Mouse (Mus musculus): ENCODE measurements around the gene Chchd6.

Gene Chchd6

DNA sequence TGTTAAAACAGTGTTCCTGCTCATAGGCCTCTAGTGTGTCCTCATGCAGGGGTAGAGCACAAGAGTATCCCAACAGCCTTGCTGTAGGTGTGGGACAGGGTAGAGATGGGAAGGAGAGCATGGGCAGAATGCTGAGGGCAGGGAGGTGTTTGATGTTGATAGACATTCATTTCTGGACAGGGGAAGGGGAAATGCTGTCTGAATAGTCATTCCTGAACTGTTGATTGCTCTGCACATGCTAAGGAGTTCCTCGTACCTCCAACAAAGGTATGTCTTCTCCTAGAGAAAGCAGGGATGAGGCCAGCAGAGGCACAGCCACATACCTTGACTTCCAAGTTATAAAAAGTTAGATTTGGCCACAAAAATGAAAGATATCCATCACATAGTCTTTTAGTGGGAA, 95.5 kb downstream of the Chchd6 start:
- DNase-seq: no peak

- no peak for DNase-seq
Measured at GRCm38 (mm10) chr6:89498764-89499516, 96.5 kb downstream of the Chchd6 start.

DNA sequence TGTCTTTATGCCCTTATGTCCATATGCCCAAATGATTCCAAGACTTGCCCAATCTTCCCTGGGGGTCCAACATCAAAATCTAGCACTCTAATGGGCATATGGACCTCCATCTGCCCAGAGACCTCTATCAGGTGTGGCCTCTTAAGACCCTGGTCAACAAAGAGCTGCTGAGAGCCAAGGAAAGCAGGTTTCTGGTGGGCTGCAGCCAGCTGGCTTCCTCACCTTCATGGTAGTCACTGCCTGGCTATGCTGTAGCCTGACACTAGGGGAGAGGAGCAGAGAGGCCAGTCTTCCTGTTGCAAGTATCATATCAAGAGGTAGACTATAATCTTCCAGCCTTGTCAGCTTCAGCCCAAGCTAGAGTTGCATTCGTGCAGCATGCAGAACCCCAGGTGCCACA, 98.5 kb downstream of the Chchd6 start:
- no peak for DNase-seq

DNA sequence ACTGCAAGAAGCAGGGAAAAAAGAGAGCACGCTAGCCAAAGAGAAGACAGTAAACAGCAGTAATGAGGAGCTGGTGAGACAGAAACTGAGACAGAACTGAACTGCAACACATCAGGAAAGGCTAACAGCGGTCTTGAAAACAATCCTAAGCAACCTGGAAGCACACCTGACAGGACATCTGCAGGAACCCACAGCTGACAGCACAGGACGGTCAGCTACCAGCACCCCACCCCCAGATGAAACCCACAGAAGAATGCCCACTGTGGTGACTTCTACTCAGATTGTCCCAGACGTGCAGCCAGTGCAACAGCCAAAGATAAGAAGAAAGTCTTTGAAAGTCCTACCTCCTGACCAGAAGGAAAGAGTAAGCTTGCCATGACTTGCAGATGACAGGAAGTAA, 103.1 kb downstream of the Chchd6 start:
- DNase-seq: no peak

DNA sequence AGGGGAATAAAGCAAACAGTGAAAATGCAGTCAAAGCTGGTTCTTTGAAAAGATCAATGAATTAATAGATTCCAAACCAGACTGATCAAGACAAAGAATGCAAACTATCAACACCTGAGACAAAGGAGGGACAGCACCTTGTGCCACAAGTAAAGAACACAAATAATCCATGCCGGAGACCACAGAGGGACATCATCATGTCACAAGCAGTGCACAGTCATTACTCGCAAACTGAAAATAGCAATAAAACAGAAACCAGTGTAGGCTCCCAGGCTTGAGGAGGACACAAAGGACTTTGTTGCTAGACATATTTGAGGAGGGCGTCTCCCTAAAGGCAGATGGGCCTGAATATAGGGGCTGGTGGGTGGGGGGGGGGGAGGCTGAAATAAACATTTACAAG, 105.1 kb downstream of the Chchd6 start:
- DNase-seq: no peak

GRCm38 (mm10) chr6:89489533-89489932, 105.9 kb downstream of the Chchd6 start:
- DNase-seq: no peak

DNA sequence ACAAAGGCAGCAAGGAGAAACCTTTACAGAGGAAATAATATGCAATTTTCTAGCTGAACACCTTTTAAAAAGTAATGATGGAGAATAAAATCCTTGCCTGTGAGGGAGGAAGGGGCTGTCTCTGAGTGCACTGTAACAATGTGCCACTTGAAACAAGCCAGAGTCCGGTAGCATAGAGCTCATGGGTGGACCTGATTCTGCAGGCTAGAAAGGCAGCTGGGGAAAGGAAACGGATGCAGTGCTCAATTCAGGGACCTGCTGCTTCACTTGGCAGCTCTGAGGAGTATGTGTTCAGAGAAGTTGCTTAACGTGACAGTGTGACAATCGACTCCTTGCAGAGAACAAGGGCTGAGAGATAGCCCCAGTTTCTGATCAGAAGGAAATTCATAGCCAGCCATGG, 109.4 kb downstream of the Chchd6 start:
- DNase-seq: no peak

GRCm38 (mm10) chr6:89481192-89481591, 114.3 kb downstream of the Chchd6 start:
- no peak for DNase-seq

DNA sequence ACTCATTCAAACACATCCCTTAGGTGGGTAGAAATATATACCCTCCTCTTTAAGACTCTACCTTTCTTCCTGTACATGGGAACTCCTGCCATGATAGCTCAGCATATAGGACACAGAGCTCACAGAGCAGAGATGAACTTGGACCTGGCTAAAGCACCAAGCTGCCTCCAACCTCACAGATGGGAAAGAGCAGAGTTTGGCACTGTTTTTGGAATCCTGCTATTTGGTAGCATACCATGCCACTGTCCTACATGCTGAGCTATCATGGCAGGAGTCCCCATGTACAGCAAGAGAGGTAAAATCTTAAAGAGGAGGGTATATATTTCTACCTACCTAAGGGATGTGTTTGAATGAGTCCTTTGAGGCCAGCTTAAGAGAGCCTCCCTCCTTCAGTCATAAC, 127.5 kb downstream of the Chchd6 start:
- no peak for DNase-seq

DNA sequence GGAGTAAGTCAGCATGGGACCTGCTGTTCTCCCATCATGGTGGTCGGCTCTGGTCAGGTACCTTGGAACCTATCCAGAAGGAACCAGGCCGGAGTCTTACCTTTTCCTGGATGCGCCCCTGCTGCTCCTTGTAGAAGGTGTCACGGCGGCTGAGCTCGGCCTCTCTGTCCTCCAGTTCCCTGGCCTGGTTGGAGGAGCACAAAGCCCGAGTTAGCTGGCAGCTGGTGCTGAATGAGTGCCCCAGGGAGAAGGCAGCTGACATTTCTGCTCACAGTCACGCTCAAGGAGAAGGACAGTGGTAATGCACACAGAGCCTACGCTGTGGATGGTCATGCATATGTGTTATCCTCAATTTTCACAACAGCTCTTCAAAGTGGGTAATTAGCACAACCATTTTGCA, 128.2 kb downstream of the Chchd6 start:
- DNase-seq: no peak

- no peak for DNase-seq
Measured at GRCm38 (mm10) chr6:89466875-89467274, 128.6 kb downstream of the Chchd6 start.

GRCm38 (mm10) chr6:89466053-89466708, 129.3 kb downstream of the Chchd6 start:
- no peak for DNase-seq

- DNase-seq: no peak
Measured at GRCm38 (mm10) chr6:89462223-89462760, 133.2 kb downstream of the Chchd6 start.

- DNase-seq: no peak
Measured at GRCm38 (mm10) chr6:89461250-89462222, 133.9 kb downstream of the Chchd6 start.

DNA sequence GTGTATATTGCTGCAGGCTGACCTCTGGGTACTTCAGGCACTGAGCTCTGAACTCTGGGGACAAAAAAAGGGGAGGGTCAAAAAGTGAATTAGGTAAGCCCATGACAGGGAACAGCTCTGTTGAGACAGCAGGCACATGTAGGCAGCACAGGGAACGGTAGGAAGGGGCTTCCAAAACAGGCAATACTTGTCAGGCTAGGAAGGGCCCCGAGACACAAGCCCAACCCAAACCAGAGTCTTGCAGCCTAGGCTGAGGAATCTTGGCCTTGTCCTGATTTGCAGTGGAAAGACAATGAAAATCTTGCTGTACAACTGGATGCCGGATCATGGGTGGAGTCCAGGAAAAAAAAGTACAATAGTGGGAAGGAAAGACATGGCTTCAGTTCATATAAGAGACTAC, 135.8 kb downstream of the Chchd6 start:
- DNase-seq: no peak

DNA sequence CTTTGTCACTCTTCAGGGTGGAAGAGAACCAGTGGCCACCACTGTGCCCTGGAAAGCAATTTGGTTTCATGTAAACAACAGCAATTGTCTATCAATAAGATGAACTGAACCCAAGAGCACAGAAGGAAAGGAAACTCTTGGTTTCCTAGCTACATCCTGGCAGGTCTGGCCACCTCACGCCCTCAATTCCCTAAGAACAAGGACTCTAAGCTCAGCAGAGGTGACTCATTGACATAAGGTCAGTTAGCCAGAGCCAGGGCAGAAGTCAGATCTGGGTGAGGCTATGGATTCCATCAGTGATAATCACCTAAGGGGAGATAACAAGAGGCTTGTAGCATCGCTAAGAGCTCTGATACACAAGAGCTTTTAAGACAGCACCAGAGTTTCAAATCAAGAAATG, 137.9 kb downstream of the Chchd6 start:
- no peak for DNase-seq

- DNase-seq: no peak
Measured at GRCm38 (mm10) chr6:89456409-89456961, 139.0 kb downstream of the Chchd6 start.

GRCm38 (mm10) chr6:89455523-89456000, 139.9 kb downstream of the Chchd6 start:
- no peak for DNase-seq

DNA sequence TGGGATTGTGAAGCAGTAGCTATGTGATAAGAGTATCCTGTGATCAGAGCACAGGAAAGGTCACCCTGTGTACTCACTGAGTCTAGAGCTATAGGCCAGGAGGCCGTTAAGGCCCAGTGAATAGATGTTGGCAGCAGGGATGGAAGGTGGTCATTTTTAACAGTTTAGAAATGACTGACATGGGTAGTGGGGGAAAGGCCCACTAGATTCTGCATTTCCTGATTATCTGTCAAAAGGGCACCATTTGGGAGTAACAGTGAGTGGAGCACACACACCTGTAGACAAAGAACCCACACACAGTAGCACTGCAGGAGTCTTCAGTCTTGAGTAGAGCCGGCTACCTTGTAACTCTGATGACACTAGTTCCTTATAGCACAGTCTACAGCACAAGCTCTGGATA, 141.0 kb downstream of the Chchd6 start:
- no peak for DNase-seq

DNA sequence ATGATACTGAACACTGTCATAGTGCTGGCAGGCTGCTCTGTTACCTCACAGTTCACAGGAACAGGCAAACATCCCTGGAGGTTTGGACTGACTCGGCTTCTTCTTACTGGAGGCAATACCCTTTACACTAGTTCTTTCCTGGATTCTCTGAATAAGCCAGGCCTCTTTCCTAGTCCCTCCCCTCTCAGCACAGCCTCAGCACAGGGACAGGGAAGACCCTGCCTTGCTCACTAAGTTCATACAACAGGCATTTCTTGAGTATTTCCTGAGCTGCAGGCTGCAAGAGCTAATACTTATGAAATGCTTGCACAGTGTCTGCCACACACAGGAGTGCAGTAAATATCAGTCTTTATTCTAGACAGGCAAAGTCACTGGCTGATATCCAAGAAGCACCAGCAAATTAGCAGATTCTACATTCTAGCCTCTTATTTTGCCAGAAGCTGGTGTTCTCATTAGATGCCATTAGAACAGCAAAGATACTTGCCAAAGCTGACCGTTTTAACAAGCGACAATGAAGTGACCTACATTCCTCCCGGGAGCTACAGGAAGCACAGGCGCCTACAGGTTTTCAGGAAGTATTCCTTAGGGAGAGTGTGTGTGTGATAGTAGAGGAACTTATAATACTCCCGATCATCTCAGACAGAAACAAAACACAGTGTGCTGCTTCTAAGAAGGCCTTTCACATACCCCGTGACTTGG, 142.3 kb downstream of the Chchd6 start:
- DNase-seq: no peak

GRCm38 (mm10) chr6:89452356-89452755, 143.1 kb downstream of the Chchd6 start:
- no peak for DNase-seq

- no peak for DNase-seq
Measured at GRCm38 (mm10) chr6:89448736-89449135, 146.7 kb downstream of the Chchd6 start.
